Mouse (Mus musculus) forebrain, embryonic 12.5 days (tissue): ENCODE results near the gene Il10. TPM values are rescaled to one million over a fixed set of nuclear protein-coding genes. Genes with fewer than 3 reads are reported as not detected.

ENCODE experiments used
- ATAC-seq: fragments of 200-750 bp; cut with Nextera tagmentation; 2 replicates; pipeline ENCODE4 v1.8.0; 2017; ENCODE audit warnings: moderate TSS enrichment; ENCODE audit not compliant: low FRiP score
- H3K27ac ChIP-seq: fragments of 300-500 bp; sonication (generic); 2 replicates; pipeline ENCODE4 v1.5.1; 2016; ENCODE audit warnings: mild to moderate bottlenecking
- H3K27me3 ChIP-seq: fragments of 300-500 bp; sonication (generic); 2 replicates; pipeline ENCODE4 v1.6.1; 2016; ENCODE audit warnings: mild to moderate bottlenecking
- H3K36me3 ChIP-seq: fragments of 300-500 bp; sonication (generic); replicated peaks from 2 replicates; pipeline ENCODE4 v1.6.1; 2016; ENCODE audit warnings: mild to moderate bottlenecking
- H3K4me1 ChIP-seq: fragments of 300-500 bp; sonication (generic); 2 replicates; pipeline ENCODE4 v1.6.1; 2016
- H3K4me2 ChIP-seq: fragments of 300-500 bp; sonication (generic); 2 replicates; pipeline ENCODE4 v1.6.1; 2016; ENCODE audit warnings: mild to moderate bottlenecking, moderate library complexity
- H3K4me3 ChIP-seq: fragments of 300-500 bp; sonication (generic); replicated peaks from 2 replicates; pipeline ENCODE4 v1.5.1; 2016; ENCODE audit warnings: mild to moderate bottlenecking
- H3K9ac ChIP-seq: fragments of 300-500 bp; sonication (generic); 2 replicates; pipeline ENCODE4 v1.6.1; 2016; ENCODE audit warnings: mild to moderate bottlenecking
- H3K9me3 ChIP-seq: fragments of 300-500 bp; sonication (generic); 2 replicates; pipeline ENCODE4 v1.6.1; 2016
- WGBS: fragments of 180-500 bp; shearing (Covaris S2); methylation state at CpG from one replicate; pipeline ENCODE4 v1.1.7; 2016; 5-methylcytosine and 5-hydroxymethylcytosine counted together
- polyA plus RNA-seq: library from polyadenylated mRNA; unstranded; fragments of >200 nt; fragmentation: Nextera tagmentation; extraction: Ambion mirVana; gene quantifications from 2 replicates; pipeline ENCODE4 v1.2.1, GENCODE M21; 2016

Il10 gene
- polyA plus RNA-seq, 1 experiment from 2014 or later, result not detected

GRCm38 (mm10) chr1:131000296-131000695 is 19.3 kb upstream of the Il10 start:
- Histone ChIP-seq H3K36me3 (no peaks in the 10 kb centered on the region), H3K4me2 (no peak overlapping the region), H3K9ac (no peak overlapping the region), H3K4me3 (no peak overlapping the region), H3K9me3 (no peaks in the 10 kb centered on the region), H3K4me1 (no peaks in the 10 kb centered on the region), H3K27me3 (no peaks in the 10 kb centered on the region), H3K27ac (no peak overlapping the region)
- no peak for ATAC-seq
- 92% methylated on average over 3 of the region's 3 CpGs for WGBS

GRCm38 (mm10) chr1:131002561-131002960 is 17.1 kb upstream of the Il10 start:
- WGBS, result 87% methylated on average over 2 of the region's 2 CpGs
- Histone ChIP-seq H3K27ac (no peak overlapping the region), H3K27me3 (no peaks in the 10 kb centered on the region), H3K4me1 (no peaks in the 10 kb centered on the region), H3K4me2 (no peak overlapping the region), H3K9me3 (no peaks in the 10 kb centered on the region), H3K36me3 (no peaks in the 10 kb centered on the region), H3K4me3 (no peak overlapping the region), H3K9ac (no peak overlapping the region)
- no peak for ATAC-seq

GRCm38 (mm10) chr1:131003037-131003922 is 16.4 kb upstream of the Il10 start:
- no peak for ATAC-seq
- no peaks in the 10 kb centered on the region for H3K27me3 ChIP-seq
- no peaks in the 10 kb centered on the region for H3K9me3 ChIP-seq
- no peak overlapping the region for H3K4me2 ChIP-seq
- WGBS, result 61% methylated on average over 17 of the region's 17 CpGs
- no peak overlapping the region for H3K4me3 ChIP-seq
- no peak overlapping the region for H3K27ac ChIP-seq
- H3K9ac ChIP-seq, result no peak overlapping the region
- no peaks in the 10 kb centered on the region for H3K36me3 ChIP-seq
- H3K4me1 ChIP-seq, result no peaks in the 10 kb centered on the region

- Histone ChIP-seq H3K36me3 (no peaks in the 10 kb centered on the region), H3K4me3 (no peak overlapping the region), H3K27me3 (no peaks in the 10 kb centered on the region), H3K9me3 (no peaks in the 10 kb centered on the region), H3K27ac (no peak overlapping the region), H3K4me1 (0 out of 2 replicates have a peak, but pooled peaks cover 2% of the 10 kb centered on the region), H3K4me2 (no peak overlapping the region), H3K9ac (no peak overlapping the region)
- no peak for ATAC-seq
- WGBS, result 74% methylated on average over 1 of the region's 1 CpGs
Observed at GRCm38 (mm10) chr1:131006069-131006468, 13.6 kb upstream of the Il10 start.

- Histone ChIP-seq H3K4me2 (no peak overlapping the region), H3K4me3 (no peak overlapping the region), H3K27ac (no peak overlapping the region), H3K4me1 (0 out of 2 replicates have a peak, but pooled peaks cover 2% of the 10 kb centered on the region), H3K9ac (no peak overlapping the region), H3K36me3 (no peaks in the 10 kb centered on the region), H3K27me3 (no peaks in the 10 kb centered on the region), H3K9me3 (no peaks in the 10 kb centered on the region)
- WGBS, result 82% methylated on average over 17 of the region's 17 CpGs
- no peak for ATAC-seq
Observed at GRCm38 (mm10) chr1:131010201-131011153, 9.2 kb upstream of the Il10 start.

- H3K4me2 ChIP-seq, result no peak overlapping the region
- ATAC-seq, result no peak
- 74% methylated on average over 8 of the region's 8 CpGs for WGBS
Observed at GRCm38 (mm10) chr1:131012494-131012893, 7.2 kb upstream of the Il10 start.

GRCm38 (mm10) chr1:131013926-131014325 is 5.7 kb upstream of the Il10 start:
- ATAC-seq, result no peak
- no peak overlapping the region for H3K4me3 ChIP-seq
- H3K9ac ChIP-seq, result no peak overlapping the region
- WGBS, result 91% methylated on average over 5 of the region's 5 CpGs
- H3K27me3 ChIP-seq, result no peaks in the 10 kb centered on the region
- H3K4me2 ChIP-seq, result no peak overlapping the region
- H3K9me3 ChIP-seq, result no peaks in the 10 kb centered on the region
- no peak overlapping the region for H3K27ac ChIP-seq
- H3K4me1 ChIP-seq, result 0 out of 2 replicates have a peak, but pooled peaks cover 2% of the 10 kb centered on the region
- H3K36me3 ChIP-seq, result no peaks in the 10 kb centered on the region

More at GRCm38 (mm10) chr1:131012494-131012893, 7.2 kb upstream of the Il10 start:
- no peak overlapping the region for H3K4me3 ChIP-seq
- no peaks in the 10 kb centered on the region for H3K9me3 ChIP-seq
- H3K36me3 ChIP-seq, result no peaks in the 10 kb centered on the region
- 0 out of 2 replicates have a peak, but pooled peaks cover 2% of the 10 kb centered on the region for H3K4me1 ChIP-seq
- H3K27me3 ChIP-seq, result no peaks in the 10 kb centered on the region
- H3K27ac ChIP-seq, result no peak overlapping the region
- H3K9ac ChIP-seq, result no peak overlapping the region

- Histone ChIP-seq H3K4me3 (no peak overlapping the region), H3K27ac (no peak overlapping the region)
- WGBS, result 92% methylated on average over 6 of the region's 6 CpGs
Observed at GRCm38 (mm10) chr1:131015281-131015680, 4.4 kb upstream of the Il10 start.

GRCm38 (mm10) chr1:131015879-131016278 is 3.8 kb upstream of the Il10 start:
- no peak for ATAC-seq

More at GRCm38 (mm10) chr1:131015281-131015680, 4.4 kb upstream of the Il10 start:
- Histone ChIP-seq H3K9ac (no peak overlapping the region), H3K27me3 (no peaks in the 10 kb centered on the region), H3K4me2 (no peak overlapping the region), H3K4me1 (no peaks in the 10 kb centered on the region), H3K36me3 (no peaks in the 10 kb centered on the region), H3K9me3 (no peaks in the 10 kb centered on the region)
- ATAC-seq, result no peak

GRCm38 (mm10) chr1:131020425-131021310 is 1.0 kb downstream of the Il10 start:
- H3K27ac ChIP-seq, result no peak overlapping the region
- no peaks in the 10 kb centered on the region for H3K9me3 ChIP-seq
- ATAC-seq, result no peak
- H3K9ac ChIP-seq, result no peak overlapping the region
- H3K4me3 ChIP-seq, result no peak overlapping the region
- H3K27me3 ChIP-seq, result no peaks in the 10 kb centered on the region
- H3K36me3 ChIP-seq, result no peaks in the 10 kb centered on the region
- 58% methylated on average over 12 of the region's 12 CpGs for WGBS
- no peaks in the 10 kb centered on the region for H3K4me1 ChIP-seq
- H3K4me2 ChIP-seq, result no peak overlapping the region

More at GRCm38 (mm10) chr1:131015879-131016278, 3.8 kb upstream of the Il10 start:
- Histone ChIP-seq H3K27me3 (no peaks in the 10 kb centered on the region), H3K4me3 (no peak overlapping the region), H3K4me2 (no peak overlapping the region), H3K9me3 (no peaks in the 10 kb centered on the region), H3K36me3 (no peaks in the 10 kb centered on the region), H3K9ac (no peak overlapping the region), H3K27ac (no peak overlapping the region), H3K4me1 (no peaks in the 10 kb centered on the region)
- 93% methylated on average over 7 of the region's 7 CpGs for WGBS

- Histone ChIP-seq H3K9ac (no peak overlapping the region), H3K9me3 (no peaks in the 10 kb centered on the region), H3K27me3 (no peaks in the 10 kb centered on the region), H3K36me3 (no peaks in the 10 kb centered on the region), H3K4me1 (no peaks in the 10 kb centered on the region), H3K4me3 (no peak overlapping the region), H3K27ac (no peak overlapping the region), H3K4me2 (no peak overlapping the region)
- 85% methylated on average over 9 of the region's 9 CpGs for WGBS
- ATAC-seq, result no peak
Observed at GRCm38 (mm10) chr1:131021438-131021837, 1.8 kb downstream of the Il10 start.
